Mouse (Mus musculus): ENCODE results near the gene Ddx54.

DNA sequence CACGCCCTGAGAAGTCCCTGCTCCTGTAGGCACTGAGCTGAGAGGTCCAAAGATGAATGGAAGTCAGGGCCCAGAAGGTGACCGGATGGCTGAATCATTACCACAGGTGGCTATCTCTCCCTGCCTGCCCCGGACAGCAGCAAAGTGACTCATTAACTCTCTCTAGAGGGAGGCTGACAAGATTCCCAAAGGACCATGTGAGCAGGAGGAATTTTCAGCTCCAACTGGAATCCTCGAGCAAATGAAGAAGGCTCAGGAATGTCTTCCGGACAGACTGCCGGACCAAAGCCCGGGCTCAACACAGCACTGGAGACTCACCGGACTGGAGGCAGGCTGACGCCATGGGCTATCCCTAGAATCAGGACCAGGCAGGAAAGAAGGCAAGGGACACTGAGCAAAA lies 30.5 kb upstream of the Ddx54 start:
- no peak for TF ChIP-seq MAFK (IDR thresholded peaks at IDR 0.05; ENCODE audit: insufficient read depth, low read depth, low read length)
- TF ChIP-seq CHD2 (IDR thresholded peaks at IDR 0.05; ENCODE audit: low read depth, low read length): no peak
- TF ChIP-seq ZC3H11A (IDR thresholded peaks at IDR 0.05; ENCODE audit: borderline replicate concordance, low read depth, low read length): no peak
- no peak for TF ChIP-seq ZNF384 (IDR thresholded peaks at IDR 0.05; ENCODE audit: low read depth, low read length)
- no peak for TF ChIP-seq HCFC1 (IDR thresholded peaks at IDR 0.05; ENCODE audit: borderline replicate concordance, insufficient read depth, low read length)

All from ES-E14 (cell line).